Mouse (Mus musculus) forelimb bud, embryonic 11.5 days (tissue): Measurements from ENCODE around the gene Lxn.

Experiments
- DNase-seq: peaks from one replicate; pipeline ENCODE4 v3.0.0-alpha.2; 2012; ENCODE audit warnings: low read depth, low spot score

Lxn gene

DNA sequence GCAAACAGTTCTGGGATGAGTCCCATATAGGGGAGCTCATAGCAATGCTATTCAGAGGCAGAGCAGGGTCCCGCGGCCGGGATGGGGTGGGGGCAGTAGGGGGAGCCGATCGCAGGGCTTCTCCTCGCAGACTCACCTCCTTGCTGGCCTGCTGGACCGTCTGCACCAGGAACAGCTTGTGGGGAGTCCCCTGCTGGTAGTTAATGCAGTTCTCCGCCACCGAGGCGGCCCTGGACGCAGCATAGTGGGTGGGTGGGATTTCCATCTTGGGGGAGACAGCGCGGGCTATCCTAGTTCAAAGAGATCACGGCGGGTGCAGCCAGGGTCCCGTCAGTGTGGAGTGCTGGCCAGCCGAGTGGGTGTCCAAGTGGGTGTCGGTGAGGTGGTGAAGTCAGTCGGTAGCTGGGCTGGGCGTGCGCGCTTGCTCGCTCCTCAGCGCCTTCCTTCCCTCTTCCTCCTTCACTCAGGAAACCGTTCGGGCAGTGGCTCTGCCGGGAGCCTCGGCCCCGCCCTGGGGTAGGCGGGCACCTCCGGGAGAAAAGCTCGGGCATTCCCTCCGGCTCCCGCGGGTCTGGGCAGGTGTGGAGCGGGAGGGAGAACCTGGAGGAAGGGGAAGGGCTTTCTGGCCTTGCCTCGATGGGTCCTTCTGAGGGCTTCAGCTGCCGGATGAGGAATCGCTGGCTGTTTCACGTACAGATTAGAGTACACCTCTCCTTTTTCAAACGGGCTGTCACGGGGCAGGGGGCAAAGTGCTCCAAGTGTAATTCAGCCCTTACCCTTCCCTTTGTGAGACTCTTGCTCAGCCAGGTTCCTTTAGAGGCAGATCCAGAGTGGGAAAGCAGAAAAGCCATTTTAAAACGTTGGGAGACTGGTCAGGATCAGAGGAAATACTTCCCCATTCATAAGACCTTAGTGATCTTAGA is at the start of gene Lxn:
Gene Lxn, minus strand, starts transcription at position 477 of the 923 bp plus-strand sequence.
- DNase-seq: peak; percentile 59

GRCm38 (mm10) chr3:67512807-67513206 is 49.1 kb upstream of the Lxn start:
- peak; percentile 83 for DNase-seq

DNA sequence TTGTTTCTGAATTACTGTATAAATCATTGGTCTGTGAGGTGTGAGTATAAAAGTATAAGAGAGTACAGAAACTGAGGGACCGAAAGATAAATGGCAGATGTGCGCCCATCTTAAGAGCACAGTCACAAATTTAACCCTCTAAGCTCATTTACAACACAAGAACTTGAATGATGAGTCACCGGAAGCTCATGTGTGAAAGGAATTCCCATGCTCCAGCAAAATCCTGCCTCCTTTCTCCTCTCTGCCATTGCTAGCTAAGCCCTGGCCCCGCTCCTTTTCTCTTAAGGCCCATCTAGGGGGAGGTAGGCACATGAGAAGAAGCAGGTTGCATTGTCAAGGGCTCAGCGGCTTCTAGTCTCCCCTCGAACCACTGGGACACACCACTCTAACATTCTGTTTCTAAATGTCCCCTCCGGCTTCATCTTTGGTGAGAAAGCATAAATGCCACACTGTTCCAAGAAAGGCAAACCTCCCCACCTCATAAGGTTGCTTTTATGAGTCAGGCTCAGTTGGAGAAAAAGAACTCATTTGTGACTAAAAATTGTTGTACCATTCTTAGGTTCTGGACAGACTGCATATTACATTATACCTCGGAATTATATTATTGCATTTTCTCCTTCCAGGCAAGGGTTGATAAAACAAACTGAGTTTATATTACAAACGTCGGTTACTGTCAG is 44.6 kb upstream of the Lxn start:
- no peak for DNase-seq

- no peak for DNase-seq
Observed at GRCm38 (mm10) chr3:67505286-67505685, 41.6 kb upstream of the Lxn start.

GRCm38 (mm10) chr3:67503878-67504277 is 40.2 kb upstream of the Lxn start:
- DNase-seq: no peak

DNA sequence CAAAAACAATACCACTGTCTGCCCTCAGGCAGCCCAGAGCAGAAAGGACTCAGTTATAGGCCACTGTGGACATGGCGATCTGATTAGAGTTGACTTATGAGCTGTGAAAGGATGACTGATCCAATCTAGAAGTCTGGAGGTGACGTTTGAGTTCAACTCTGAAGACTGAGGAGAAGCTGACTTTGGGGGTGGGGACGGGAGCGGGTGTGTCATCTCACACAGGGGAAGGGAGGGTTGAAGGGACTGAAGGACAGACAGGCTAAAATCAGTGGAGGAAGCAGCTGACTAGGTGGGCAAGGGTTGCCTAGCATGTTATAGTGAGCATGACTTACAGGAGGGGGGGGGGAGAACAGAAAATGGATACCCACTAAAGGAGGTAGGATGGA is 35.7 kb upstream of the Lxn start:
- DNase-seq: no peak

- no peak for DNase-seq
Observed at GRCm38 (mm10) chr3:67498773-67499405, 35.2 kb upstream of the Lxn start.

GRCm38 (mm10) chr3:67497998-67498397 is 34.3 kb upstream of the Lxn start:
- no peak for DNase-seq

DNA sequence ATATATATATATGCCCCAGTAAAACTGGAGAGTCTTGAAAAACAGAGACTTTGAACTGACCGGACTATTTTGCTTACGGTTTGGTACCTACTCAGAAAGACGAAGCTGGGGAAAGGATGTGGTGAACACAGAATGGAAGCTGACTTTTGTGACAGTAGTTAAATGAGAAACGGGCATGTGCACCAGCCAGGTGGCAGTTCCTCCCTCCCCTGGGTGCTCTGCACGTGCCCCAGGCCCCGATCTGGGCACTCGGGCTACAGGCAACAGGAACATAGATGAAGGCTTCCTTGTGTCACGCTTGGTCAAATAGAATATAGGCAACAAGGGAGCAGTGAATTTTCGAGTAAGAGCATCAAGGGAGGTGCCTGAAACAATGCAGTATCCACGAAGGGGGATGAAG is 32.6 kb upstream of the Lxn start:
- no peak for DNase-seq

DNA sequence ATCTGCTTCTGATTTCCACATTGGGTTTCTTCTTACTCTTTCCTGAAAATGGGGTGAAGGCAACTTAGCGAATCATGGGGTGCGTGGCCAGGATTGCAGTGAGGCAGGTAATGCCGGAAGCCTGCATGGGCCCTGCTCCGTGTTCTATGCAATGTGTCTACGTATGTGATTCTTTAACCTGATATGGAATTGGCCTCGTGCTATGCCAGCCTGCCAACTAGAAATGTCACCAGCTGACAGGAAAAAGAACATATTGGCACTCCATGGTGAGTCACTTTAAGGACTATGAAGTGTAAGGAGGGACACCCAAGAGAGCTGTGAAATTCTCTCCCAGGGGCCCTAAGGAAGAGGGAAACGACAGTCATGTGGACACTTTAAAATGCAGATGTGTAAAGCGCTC is 29.4 kb upstream of the Lxn start:
- DNase-seq: no peak

GRCm38 (mm10) chr3:67492086-67492869 is 28.6 kb upstream of the Lxn start:
- DNase-seq: no peak

GRCm38 (mm10) chr3:67490156-67490555 is 26.4 kb upstream of the Lxn start:
- no peak for DNase-seq

DNA sequence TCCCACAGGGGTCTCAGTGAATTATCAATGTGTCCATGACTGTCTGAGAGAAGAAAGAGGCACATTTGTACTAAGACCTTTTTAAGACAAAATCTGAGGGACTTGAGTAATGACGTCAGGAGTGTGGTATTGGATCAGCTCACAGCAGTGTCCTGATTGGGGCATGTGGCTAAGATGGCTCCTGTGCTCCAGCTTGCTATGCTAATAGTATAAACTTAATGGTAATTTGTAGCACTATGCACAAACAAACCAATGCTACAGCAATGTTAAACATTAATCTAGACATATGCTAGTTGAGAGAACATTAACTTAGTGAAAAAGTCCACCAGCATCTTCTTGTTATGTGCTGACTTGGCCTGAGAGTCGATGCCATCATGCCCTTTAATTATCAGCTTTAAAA is 21.5 kb upstream of the Lxn start:
- DNase-seq: no peak

DNA sequence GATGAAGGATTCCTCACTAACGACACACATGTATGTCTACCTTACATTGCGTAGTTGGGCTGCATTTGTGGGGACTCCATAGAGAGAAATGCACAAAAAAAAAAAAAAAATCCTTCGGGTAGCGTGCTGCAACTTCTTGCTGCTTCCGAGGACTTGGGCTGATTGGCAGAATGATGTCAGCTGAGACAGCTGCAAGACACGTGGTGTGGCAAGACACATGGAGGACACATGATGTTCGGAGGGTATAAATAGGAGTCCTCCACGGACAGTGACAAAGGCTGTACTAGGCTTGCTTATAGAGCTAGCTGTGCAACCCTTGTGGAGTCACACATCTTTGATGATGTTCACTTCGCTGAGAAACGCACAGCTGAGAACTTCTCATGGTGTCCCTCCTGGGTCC is 18.7 kb upstream of the Lxn start:
- DNase-seq: no peak

DNA sequence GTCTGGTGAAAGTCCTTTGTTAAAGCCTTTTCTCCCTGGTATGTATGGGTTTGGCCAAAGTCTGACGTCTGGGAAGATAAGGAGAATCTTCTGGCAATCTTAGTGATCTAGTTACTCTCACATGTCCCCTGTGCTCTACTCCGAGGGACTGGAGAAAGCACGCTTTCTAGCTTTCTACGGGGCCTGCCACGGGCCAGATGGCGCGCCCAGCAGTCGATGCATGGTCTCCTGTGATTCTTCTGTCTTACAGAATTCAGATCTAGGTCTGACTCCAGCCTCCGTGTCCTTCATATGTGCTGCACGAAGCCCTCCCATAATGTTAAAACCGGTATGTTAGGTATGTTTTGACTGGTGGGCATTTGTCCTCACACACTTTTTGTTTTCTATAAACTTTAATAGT is 16.1 kb upstream of the Lxn start:
- no peak for DNase-seq

DNA sequence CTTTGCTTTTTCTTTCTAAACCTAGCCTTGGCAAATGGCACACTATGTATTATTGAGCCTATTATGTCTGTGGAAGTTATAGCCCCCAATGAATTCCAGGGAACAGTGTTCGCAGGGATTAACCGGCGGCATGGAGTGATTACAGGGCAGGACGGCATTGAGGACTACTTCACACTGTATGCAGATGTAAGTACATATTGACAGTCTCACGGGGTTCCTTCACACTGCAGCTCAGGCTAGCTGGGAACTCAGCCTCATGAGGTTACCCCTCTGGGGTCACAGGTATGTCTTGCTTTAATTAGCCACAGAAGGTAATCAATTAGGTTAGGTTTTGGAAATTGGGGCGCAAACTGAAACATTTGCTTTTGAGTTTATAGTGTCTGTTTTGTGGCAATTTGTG is 9.7 kb upstream of the Lxn start:
- DNase-seq: no peak

GRCm38 (mm10) chr3:67471408-67472127 is 7.8 kb upstream of the Lxn start:
- no peak for DNase-seq

DNA sequence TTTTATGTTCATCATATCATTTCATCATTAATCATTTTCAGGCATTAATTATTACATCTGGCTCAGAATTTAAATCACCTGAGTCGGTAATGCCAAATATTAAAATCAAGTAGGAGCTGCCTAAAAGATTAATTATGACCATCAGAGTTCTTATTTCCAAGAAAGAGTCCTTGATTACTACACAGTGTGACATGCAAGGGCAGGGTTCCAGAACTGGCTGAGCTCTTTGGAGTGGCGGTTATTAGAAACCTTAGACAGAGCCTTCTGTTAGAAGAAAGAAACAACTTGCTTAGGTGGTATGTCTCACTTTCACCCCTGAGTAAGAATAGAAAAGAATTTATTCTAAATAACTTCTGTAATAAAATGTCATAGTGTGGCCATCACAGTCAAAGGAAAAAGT is 3.6 kb upstream of the Lxn start:
- DNase-seq: no peak

DNA sequence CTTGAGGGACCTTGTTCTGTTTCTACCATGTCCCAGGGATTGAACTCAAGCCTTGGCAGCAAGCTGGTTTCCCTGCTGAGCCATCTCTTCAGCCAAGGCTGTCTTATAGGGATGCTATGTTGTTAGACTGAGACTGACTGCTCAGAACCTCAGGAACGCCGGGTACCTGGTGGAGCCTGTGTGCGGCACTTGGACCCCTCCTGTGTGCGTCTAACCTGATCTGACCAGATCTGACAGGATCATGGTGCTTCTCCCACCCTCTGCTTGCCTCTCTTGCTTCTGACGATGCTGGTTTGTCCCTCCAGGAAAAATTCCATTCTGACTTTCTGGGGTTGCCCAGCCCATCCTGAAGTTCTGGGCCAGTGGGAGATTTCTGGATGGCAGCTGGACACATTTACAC is 2.9 kb upstream of the Lxn start:
- no peak for DNase-seq

- DNase-seq: peak; percentile 35
Observed at GRCm38 (mm10) chr3:67463001-67463400, 725 bp downstream of the Lxn start.

DNA sequence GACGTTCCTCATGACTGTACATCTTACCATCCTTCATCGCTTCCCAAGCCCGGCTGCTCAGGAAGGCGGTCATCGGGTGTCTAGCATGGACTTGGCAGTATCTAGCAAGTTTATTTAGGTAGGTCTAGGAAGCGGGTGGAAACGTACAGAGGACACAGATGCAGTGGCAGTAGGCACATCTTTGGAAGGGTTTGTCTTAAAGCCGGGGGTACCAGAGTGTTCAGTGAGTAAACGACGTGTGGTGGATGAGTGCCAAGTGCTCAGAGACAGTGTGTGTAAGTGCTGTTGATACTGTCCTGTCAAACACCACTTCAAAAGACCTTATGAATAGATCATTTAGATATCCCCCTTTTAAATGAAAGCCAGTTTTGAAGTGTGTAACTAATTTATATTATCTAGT is 1.1 kb downstream of the Lxn start:
- no peak for DNase-seq
